Mouse (Mus musculus) effector memory CD4-positive, alpha-beta T cell, adult 7 months (primary cell): ENCODE results near the gene 2410002F23Rik. TPM values are rescaled to one million over a fixed set of nuclear protein-coding genes. Genes with fewer than 3 reads are reported as not detected.

Experiments
- polyA plus RNA-seq: library from polyadenylated mRNA; unstranded; fragments of 100-300 nt; shearing (Covaris generic); gene quantifications from one replicate; pipeline ENCODE4 v1.2.1, GENCODE M21; 2017

Gene 2410002F23Rik
- polyA plus RNA-seq, result 218 TPM

GRCm38 (mm10) chr7:44246055-44246983 is at the start of gene 2410002F23Rik, which contains the start of gene 1700028J19Rik:
2410002F23Rik (plus strand) TSS chr7:44246722.
1700028J19Rik (minus strand) TSS chr7:44246695.

GRCm38 (mm10) chr7:44197891-44198290 is 48.6 kb upstream of the 2410002F23Rik start, which contains the start of gene Klk1b3:
Klk1b3 (plus strand) TSS chr7:44198191.

GRCm38 (mm10) chr7:44207135-44207534 is 39.4 kb upstream of the 2410002F23Rik start, which contains the start of gene Klk1b4:
Klk1b4 (plus strand) TSS chr7:44207435.

GRCm38 (mm10) chr7:44215645-44216044 is 30.9 kb upstream of the 2410002F23Rik start, which contains the start of gene Klk1b5:
Klk1b5 (plus strand) TSS chr7:44215945.

GRCm38 (mm10) chr7:44225076-44225475 is 21.4 kb upstream of the 2410002F23Rik start, which contains the start of gene Klk1:
Klk1 (plus strand) TSS chr7:44225360.

GRCm38 (mm10) chr7:44235909-44236308 is 10.6 kb upstream of the 2410002F23Rik start, which contains the start of gene Gm36864:
Gm36864 (plus strand) TSS chr7:44236177.

GRCm38 (mm10) chr7:44257278-44257677 is 10.8 kb downstream of the 2410002F23Rik start, which contains the start of gene Acp4:
Acp4 (minus strand) TSS chr7:44257378.

GRCm38 (mm10) chr7:44261147-44261546 is 14.6 kb downstream of the 2410002F23Rik start, which contains the start of gene Gm15517:
Gm15517 (plus strand) TSS chr7:44261447.

Other genes with a start within 250 kb of the 2410002F23Rik start
- gene Klk1b26, start 234.6 kb upstream of the 2410002F23Rik start, polyA plus RNA-seq, result not detected
- not detected for gene Klk1b27, start 194.4 kb upstream of the 2410002F23Rik start, polyA plus RNA-seq
- gene Klk1b21, start 144.4 kb upstream of the 2410002F23Rik start, polyA plus RNA-seq, result not detected
- gene Klk1b22, start 134.0 kb upstream of the 2410002F23Rik start, polyA plus RNA-seq, result not detected
- gene Klk1b16, start 110.0 kb upstream of the 2410002F23Rik start, polyA plus RNA-seq, result not detected
- not detected for gene Klk1b24, start 58.5 kb upstream of the 2410002F23Rik start, polyA plus RNA-seq
- not detected for gene Klk1b3, start 48.5 kb upstream of the 2410002F23Rik start, polyA plus RNA-seq
- gene Klk1b4, start 39.3 kb upstream of the 2410002F23Rik start, polyA plus RNA-seq, result not detected
- gene Klk1b5, start 30.8 kb upstream of the 2410002F23Rik start, polyA plus RNA-seq, result not detected
- gene Klk1, start 21.4 kb upstream of the 2410002F23Rik start, polyA plus RNA-seq, result not detected
- gene Gm36864, start 10.5 kb upstream of the 2410002F23Rik start, polyA plus RNA-seq, result not detected
- 0.62 TPM for gene 1700028J19Rik, start within 50 bp of the 2410002F23Rik start, polyA plus RNA-seq
- gene Acp4, start 10.7 kb downstream of the 2410002F23Rik start, polyA plus RNA-seq, result not detected
- gene Gm15517, start 14.7 kb downstream of the 2410002F23Rik start, polyA plus RNA-seq, result not detected
- gene Clec11a, start 60.2 kb downstream of the 2410002F23Rik start, polyA plus RNA-seq, result 0.29 TPM
- gene Shank1, start 63.5 kb downstream of the 2410002F23Rik start, polyA plus RNA-seq, result 0.13 TPM
- gene Syt3, start 137.4 kb downstream of the 2410002F23Rik start, polyA plus RNA-seq, result 0.20 TPM
- not detected for gene 1700008O03Rik, start 139.1 kb downstream of the 2410002F23Rik start, polyA plus RNA-seq
- 0.13 TPM for gene Lrrc4b, start 182.3 kb downstream of the 2410002F23Rik start, polyA plus RNA-seq
- 0.57 TPM for gene Aspdh, start 218.7 kb downstream of the 2410002F23Rik start, polyA plus RNA-seq
- gene Josd2, start 221.3 kb downstream of the 2410002F23Rik start, polyA plus RNA-seq, result 61.2 TPM
- 164 TPM for gene Emc10, start 249.8 kb downstream of the 2410002F23Rik start, polyA plus RNA-seq
- gene Fam71e1, start 249.9 kb downstream of the 2410002F23Rik start, polyA plus RNA-seq, result 2.0 TPM